Mouse (Mus musculus) heart, adult 2 months (tissue): ENCODE measurements at regions not wholly inside any gene's neighbourhood (a gene's known extent, or its start where the extent isn't known, plus 50 kb on each side); places are given as distances from the start of the nearest gene placed in this dataset.

Experiments used
- DNase-seq, 2 experiments: peaks; one replicate each; pipeline ENCODE4 v3.0.0; 2021
- H3K27ac ChIP-seq: fragments of 200-600 bp; 2 replicates; pipeline ENCODE4 v1.8.1; 2022
- H3K27me3 ChIP-seq: fragments of 200-500 bp; 2 replicates; pipeline ENCODE4 v1.6.1; 2012; ENCODE audit warnings: mild to moderate bottlenecking, low read length, inconsistent platforms, mixed read lengths; ENCODE audit not compliant: control insufficient read depth, insufficient read depth
- H3K36me3 ChIP-seq: fragments of 200-500 bp; 2 replicates; pipeline ENCODE4 v1.6.1; 2012; ENCODE audit warnings: low read length, inconsistent platforms; ENCODE audit not compliant: control insufficient read depth, insufficient read depth
- H3K4me1 ChIP-seq: fragments of 200-500 bp; 2 replicates; pipeline ENCODE4 v1.6.1; 2011; ENCODE audit warnings: low read length; ENCODE audit not compliant: control insufficient read depth, insufficient read depth
- H3K4me3 ChIP-seq: fragments of 200-600 bp; 2 replicates; pipeline ENCODE4 v1.8.1; 2022
- H3K79me2 ChIP-seq: fragments of 200-500 bp; replicated peaks from 2 replicates; pipeline ENCODE4 v1.6.1; 2012; ENCODE audit warnings: mild to moderate bottlenecking, inconsistent platforms, low read length, moderate library complexity, mixed read lengths; ENCODE audit not compliant: control insufficient read depth, insufficient read depth
- H3K9ac ChIP-seq: fragments of 200-500 bp; 2 replicates; pipeline ENCODE4 v1.6.1; 2012; ENCODE audit warnings: low read depth, mild to moderate bottlenecking, control low read depth, inconsistent platforms, low read length, mixed read lengths
- CTCF ChIP-seq: fragments of 200-600 bp; IDR thresholded peaks from 2 replicates; pipeline ENCODE4 v1.8.1; 2022; ENCODE audit warnings: antibody characterized with exemption, mild to moderate bottlenecking, moderate library complexity
- EP300 ChIP-seq: fragments of 200-500 bp; IDR thresholded peaks from 2 replicates; pipeline ENCODE4 v1.6.1; 2011; ENCODE audit warnings: low read depth, low read length, control low read depth; ENCODE audit not compliant: insufficient read depth
- POLR2A ChIP-seq: fragments of 200-500 bp; IDR thresholded peaks from 2 replicates; pipeline ENCODE4 v1.6.1; 2011; ENCODE audit warnings: mild to moderate bottlenecking, low read depth, low read length, control low read depth; ENCODE audit not compliant: insufficient read depth
- WGBS: fragments of 180-500 bp; shearing (Covaris S2); methylation state at CpG from one replicate; pipeline ENCODE4 v1.1.7; 2018; 5-methylcytosine and 5-hydroxymethylcytosine counted together
- intact Hi-C: fragments of 180-260 bp; cut with DNase I; formaldehyde crosslinking; loops from one replicate; pipeline ENCODE4 v1.15.1; 2025

- Histone ChIP-seq H3K27ac (no peak overlapping the region), H3K9ac (no peak overlapping the region), H3K4me1 (no peaks in the 10 kb centered on the region; the same call in 1 of the 2 replicates), H3K36me3 (no peaks in the 10 kb centered on the region), H3K79me2 (no peaks in the 10 kb centered on the region), H3K27me3 (no peaks in the 10 kb centered on the region), H3K4me3 (no peak overlapping the region)
- 87% methylated on average over 4 of the region's 4 CpGs for WGBS
- intact Hi-C loops: no loop called here
- TF ChIP-seq CTCF (no peak), POLR2A (no peak), EP300 (no peak)
- no peak for DNase-seq
Observed at GRCm38 (mm10) chr10:21796386-21796785, 85.6 kb upstream of the Sgk1 start.

- no peak for DNase-seq
- Histone ChIP-seq H3K36me3 (no peaks in the 10 kb centered on the region), H3K27ac (no peak overlapping the region), H3K4me3 (no peak overlapping the region), H3K79me2 (no peaks in the 10 kb centered on the region), H3K4me1 (no peaks in the 10 kb centered on the region; the same call in 1 of the 2 replicates), H3K9ac (no peak overlapping the region), H3K27me3 (no peaks in the 10 kb centered on the region)
- intact Hi-C loops: no loop called here
- TF ChIP-seq EP300 (no peak), POLR2A (no peak), CTCF (no peak)
- 47% methylated on average over 6 of the region's 6 CpGs for WGBS
Observed at GRCm38 (mm10) chr10:21798103-21798502, 83.9 kb upstream of the Sgk1 start.

- no peak overlapping the region for H3K9ac ChIP-seq
- H3K4me3 ChIP-seq: no peak overlapping the region
- WGBS: 49% methylated on average over 5 of the region's 5 CpGs
- no peaks in the 10 kb centered on the region for H3K4me1 ChIP-seq
- intact Hi-C loops: no loop called here
- H3K36me3 ChIP-seq: no peaks in the 10 kb centered on the region
- no peak for DNase-seq
- H3K27ac ChIP-seq: no peak overlapping the region
- no peak for TF ChIP-seq POLR2A
- no peak for TF ChIP-seq EP300
- TF ChIP-seq CTCF: no peak
- H3K79me2 ChIP-seq: no peaks in the 10 kb centered on the region
- H3K27me3 ChIP-seq: no peaks in the 10 kb centered on the region
Observed at GRCm38 (mm10) chr10:21801556-21801955, 80.4 kb upstream of the Sgk1 start.

- no peak overlapping the region for H3K4me3 ChIP-seq
- H3K27me3 ChIP-seq: no peaks in the 10 kb centered on the region
- intact Hi-C loops: no loop called here
- no peaks in the 10 kb centered on the region for H3K79me2 ChIP-seq
- no peaks in the 10 kb centered on the region for H3K4me1 ChIP-seq
- no peak overlapping the region for H3K27ac ChIP-seq
- H3K9ac ChIP-seq: no peak overlapping the region
- TF ChIP-seq POLR2A (no peak), CTCF (no peak), EP300 (no peak)
- no peaks in the 10 kb centered on the region for H3K36me3 ChIP-seq
- DNase-seq: no peak
Observed at GRCm38 (mm10) chr10:21803184-21803583, 78.8 kb upstream of the Sgk1 start.

GRCm38 (mm10) chr10:21804761-21805160 is 77.2 kb upstream of the Sgk1 start:
- no peak overlapping the region for H3K27ac ChIP-seq
- intact Hi-C loops: no loop called here
- H3K79me2 ChIP-seq: no peaks in the 10 kb centered on the region
- 75% methylated on average over 2 of the region's 2 CpGs for WGBS
- H3K9ac ChIP-seq: no peak overlapping the region
- H3K27me3 ChIP-seq: no peaks in the 10 kb centered on the region
- TF ChIP-seq POLR2A: no peak
- no peak overlapping the region for H3K4me3 ChIP-seq
- H3K4me1 ChIP-seq: 0 out of 2 replicates have a peak, but pooled peaks cover 1% of the 10 kb centered on the region
- no peaks in the 10 kb centered on the region for H3K36me3 ChIP-seq
- no peak for DNase-seq

GRCm38 (mm10) chr10:21805606-21806005 is 76.4 kb upstream of the Sgk1 start:
- 0 out of 2 replicates have a peak, but pooled peaks cover 1% of the 10 kb centered on the region for H3K4me1 ChIP-seq
- H3K27me3 ChIP-seq: no peaks in the 10 kb centered on the region
- no peaks in the 10 kb centered on the region for H3K36me3 ChIP-seq
- H3K27ac ChIP-seq: no peak overlapping the region
- no peak for DNase-seq
- intact Hi-C loops: no loop called here
- 73% methylated on average over 6 of the region's 6 CpGs for WGBS
- TF ChIP-seq EP300: no peak
- TF ChIP-seq CTCF: no peak
- no peak for TF ChIP-seq POLR2A
- no peaks in the 10 kb centered on the region for H3K79me2 ChIP-seq
- H3K9ac ChIP-seq: no peak overlapping the region
- H3K4me3 ChIP-seq: no peak overlapping the region

- DNase-seq: no peak
- H3K9ac ChIP-seq: no peak overlapping the region
- no peak overlapping the region for H3K27ac ChIP-seq
- no peaks in the 10 kb centered on the region for H3K36me3 ChIP-seq
- H3K79me2 ChIP-seq: no peaks in the 10 kb centered on the region
- TF ChIP-seq POLR2A (no peak), CTCF (no peak), EP300 (no peak)
- no peaks in the 10 kb centered on the region for H3K27me3 ChIP-seq
- intact Hi-C loops: no loop called here
- H3K4me1 ChIP-seq: 0 out of 2 replicates have a peak, but pooled peaks cover 1% of the 10 kb centered on the region
- WGBS: 91% methylated on average over 4 of the region's 4 CpGs
- no peak overlapping the region for H3K4me3 ChIP-seq
Observed at GRCm38 (mm10) chr10:21806716-21807115, 75.3 kb upstream of the Sgk1 start.
